Mouse (Mus musculus) C2C12 (cell line): ENCODE data around the gene Slc25a35.

Experiments used
- CTCF ChIP-seq: IDR thresholded peaks from one replicate; pipeline ENCODE4 v1.5.1; 2011; ENCODE audit not compliant: control insufficient read depth, insufficient read depth, insufficient read length
- MAX ChIP-seq: IDR thresholded peaks from one replicate; pipeline ENCODE4 v1.6.1; 2011; ENCODE audit warnings: mild to moderate bottlenecking, control low read depth
- MYOD1 ChIP-seq: IDR thresholded peaks from one replicate; pipeline ENCODE4 v1.6.1; 2011; ENCODE audit warnings: low read depth; ENCODE audit not compliant: control insufficient read depth, insufficient read length
- USF1 ChIP-seq: IDR thresholded peaks from one replicate; pipeline ENCODE4 v1.6.1; 2011; ENCODE audit warnings: low read depth, mild to moderate bottlenecking, control low read depth, moderate library complexity

GRCm38 (mm10) chr11:68933885-68934507 is 33.9 kb upstream of the Slc25a35 start:
- TF ChIP-seq CTCF (no peak), USF1 (no peak), MAX (no peak), MYOD1 (no peak)
